Mouse (Mus musculus) olfactory bulb, adult 2 months (tissue): ENCODE measurements around the gene Prkaa1.

Experiments used
- CTCF ChIP-seq: fragments of 200-500 bp; IDR thresholded peaks from 2 replicates; pipeline ENCODE4 v1.5.1; 2012; ENCODE audit warnings: low read depth, mild to moderate bottlenecking, low read length, moderate library complexity; ENCODE audit not compliant: insufficient read depth
- POLR2A ChIP-seq: fragments of 200-500 bp; IDR thresholded peaks from 2 replicates; pipeline ENCODE4 v1.6.1; 2012; ENCODE audit warnings: mild to moderate bottlenecking, low read depth, low read length, moderate library complexity; ENCODE audit not compliant: insufficient read depth

DNA sequence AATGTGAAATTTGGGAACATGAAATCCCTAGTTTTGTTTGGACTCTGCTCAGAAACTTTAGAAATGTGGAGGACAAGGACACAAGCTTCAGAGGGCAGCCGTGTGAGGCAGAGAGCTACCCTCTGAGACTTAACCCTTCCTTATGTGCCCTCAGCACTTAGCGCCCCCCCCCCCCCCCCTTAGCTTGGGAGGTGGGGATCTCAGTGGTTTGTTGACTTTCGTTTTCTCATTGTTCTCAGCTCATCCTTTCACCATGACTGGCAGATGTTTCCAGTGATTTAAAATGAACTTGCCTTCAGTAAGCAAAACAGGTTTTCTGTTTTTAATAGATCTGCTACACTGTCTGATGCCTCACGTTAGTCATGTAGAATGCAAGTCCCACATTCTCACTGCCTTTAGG, 43.5 kb downstream of the Prkaa1 start:
- TF ChIP-seq POLR2A: no peak
- TF ChIP-seq CTCF: no peak
